22 mouse cellular contexts compared by ENCODE assay signal in genomic region chr17:73649371-73649770, GRCm38 (mm10).
A peak's percentile ranks its signal among the peaks of the same experiment; 100 is the strongest.
DNase-seq lines count a peak whose midpoint lies in the region; TF ChIP-seq lines count a peak whose summit lies in the region.
"Had no signal": no experiment of that assay in that cellular context is flagged by ENCODE, and none has a peak within 500 bp of the region (broad histone marks: within the 10 kb centered on the region; RNA-seq: fewer than 3 reads in every experiment).

No protein-coding gene starts in this region.

- H3K27ac ChIP-seq in layer of hippocampus, adult 2 months: peak overlapping the region; percentile 67
- H3K27ac ChIP-seq: embryonic facial prominence, embryonic 15.5 days; forebrain, embryonic 15.5 days; heart, adult 2 months; hindbrain, embryonic 12.5 days; kidney, embryonic 15.5 days; limb, embryonic 13.5 days; liver, embryonic 12.5 days; midbrain, embryonic 12.5 days had no signal

- DNase-seq in adrenal gland, adult (ENCODE audit: inconsistent age in 2 of 2, low spot score in 1 of 2): peak; percentile 33 to 59
- no peak for DNase-seq in adrenal gland, adult 8-10 months
- peak; percentile 46 to 55 for DNase-seq in layer of hippocampus, adult 2 months (ENCODE audit: low spot score in 2 of 2)
- no peak for DNase-seq in layer of hippocampus, postnatal 25 days (ENCODE audit: extremely low spot score in 1 of 2, low spot score in 1 of 2)
- peak; percentile 8 for DNase-seq in adrenal gland, postnatal 25 days
- peak; percentile 30 for DNase-seq in layer of hippocampus, postnatal 36 days
- DNase-seq in lung, postnatal 25 days (ENCODE audit: low spot score): no peak
- DNase-seq: cerebellum, adult 9-10 months; gastrocnemius, postnatal 36 days; heart, adult 2 months; kidney, adult 11 months; lung, adult 18-20 months; lung, postnatal 14 days; right cerebral cortex, postnatal 25 days; thymus, postnatal 14 days had no signal

- TF ChIP-seq CTCF in layer of hippocampus, adult 2 months (conservative IDR thresholded peaks at IDR 0.05): no peak

- no peak overlapping the region for H3K4me3 ChIP-seq in layer of hippocampus, adult 2 months
- H3K4me3 ChIP-seq: embryonic facial prominence, embryonic 15.5 days; forebrain, embryonic 15.5 days; heart, adult 2 months; hindbrain, embryonic 12.5 days; kidney, embryonic 15.5 days; limb, embryonic 13.5 days; liver, embryonic 12.5 days; midbrain, embryonic 12.5 days had no signal

Comparison
In these comparisons a context has a peak if more than half of its experiments do, and no peak if none do; other contexts are left out.
1. DNase-seq: peak in adrenal gland, adult (2 of 2), layer of hippocampus, adult 2 months (2 of 2), adrenal gland, postnatal 25 days (single experiment) and layer of hippocampus, postnatal 36 days (2 of 2); none in adrenal gland, adult 8-10 months (single experiment), layer of hippocampus, postnatal 25 days (0 of 2) and lung, postnatal 25 days (single experiment).